Mouse (Mus musculus) spleen, adult 2 months (tissue): ENCODE data around the gene Rab25. TPM values are rescaled to one million over a fixed set of nuclear protein-coding genes. Genes with fewer than 3 reads are reported as not detected.
A peak's percentile ranks its signal among the peaks of the same experiment; 100 is the strongest.
"Not testable (repeated sequence)": the region's sequence is repeated elsewhere in the genome, so short reads cannot be mapped to it uniquely, and the experiment has no call there.

Experiments used
- DNase-seq, 2 experiments: peaks; one replicate each; pipeline versions ENCODE4 v3.0.0 to v3.0.0-alpha.2; 2012 to 2021; ENCODE audit warnings: low spot score in 2 of 2, low read depth in 1 of 2
- H3K27ac ChIP-seq: fragments of 200-500 bp; 2 replicates; pipeline ENCODE4 v1.5.1; 2012; ENCODE audit warnings: low read length, inconsistent platforms; ENCODE audit not compliant: insufficient read depth
- H3K27me3 ChIP-seq: fragments of 200-500 bp; 2 replicates; pipeline ENCODE4 v1.6.1; 2012; ENCODE audit warnings: mild to moderate bottlenecking, moderate library complexity, low read length, inconsistent platforms; ENCODE audit not compliant: control insufficient read depth, insufficient read depth
- H3K36me3 ChIP-seq: fragments of 200-500 bp; 2 replicates; pipeline ENCODE4 v1.6.1; 2012; ENCODE audit warnings: mild to moderate bottlenecking, low read length, inconsistent platforms; ENCODE audit not compliant: control insufficient read depth, insufficient read depth
- H3K4me1 ChIP-seq: fragments of 200-500 bp; 2 replicates; pipeline ENCODE4 v1.6.1; 2011; ENCODE audit warnings: inconsistent platforms; ENCODE audit not compliant: control insufficient read depth, insufficient read depth, insufficient read length
- H3K4me3 ChIP-seq: fragments of 200-500 bp; 2 replicates; pipeline ENCODE4 v1.5.1; 2011; ENCODE audit warnings: mild to moderate bottlenecking, inconsistent platforms; ENCODE audit not compliant: insufficient read depth, insufficient read length; ENCODE audit errors: extremely low read depth
- CTCF ChIP-seq: fragments of 200-500 bp; IDR thresholded peaks from 2 replicates; pipeline ENCODE4 v1.5.1; 2011; ENCODE audit warnings: mild to moderate bottlenecking, inconsistent platforms; ENCODE audit not compliant: insufficient read depth, insufficient read length, insufficient replicate concordance; ENCODE audit errors: extremely low read depth
- POLR2A ChIP-seq: fragments of 200-500 bp; IDR thresholded peaks from 2 replicates; pipeline ENCODE4 v1.6.1; 2011; ENCODE audit warnings: low read depth, low read length, inconsistent platforms
- WGBS: fragments of 180-500 bp; shearing (Covaris S2); methylation state at CpG from one replicate; pipeline ENCODE4 v1.1.7; 2018; 5-methylcytosine and 5-hydroxymethylcytosine counted together
- polyA plus RNA-seq: library from polyadenylated mRNA; depleted of rRNA; stranded (reverse); fragments of >200 nt; gene quantifications from 2 replicates; pipeline ENCODE4 v1.2.3, GENCODE M21; 2012

The Rab25 gene
- polyA plus RNA-seq, 1 experiment, result 1.3 TPM

GRCm38 (mm10) chr3:88590246-88590645 is 42.1 kb upstream of the Rab25 start:
- Histone ChIP-seq H3K36me3 (peaks cover 19% of the 10 kb centered on the region), H3K4me1 (peaks cover 18% of the 10 kb centered on the region; the same call in 1 of the 2 replicates), H3K27me3 (no peaks in the 10 kb centered on the region), H3K27ac (no peak overlapping the region), H3K4me3 (no peak overlapping the region)
- no peak for DNase-seq
- 66% methylated on average over 5 of the region's 5 CpGs for WGBS
- TF ChIP-seq CTCF (no peak), POLR2A (no peak)

GRCm38 (mm10) chr3:88586640-88587039 is 38.5 kb upstream of the Rab25 start:
- H3K4me3 ChIP-seq, result no peak overlapping the region
- peaks cover 25% of the 10 kb centered on the region for H3K36me3 ChIP-seq
- H3K27me3 ChIP-seq, result no peaks in the 10 kb centered on the region
- TF ChIP-seq CTCF, result no peak
- no peak for TF ChIP-seq POLR2A
- peaks cover 1% of the 10 kb centered on the region; the same call in 1 of the 2 replicates for H3K4me1 ChIP-seq
- DNase-seq, result no peak
- 96% methylated on average over 5 of the region's 5 CpGs for WGBS
- no peak overlapping the region for H3K27ac ChIP-seq

DNA sequence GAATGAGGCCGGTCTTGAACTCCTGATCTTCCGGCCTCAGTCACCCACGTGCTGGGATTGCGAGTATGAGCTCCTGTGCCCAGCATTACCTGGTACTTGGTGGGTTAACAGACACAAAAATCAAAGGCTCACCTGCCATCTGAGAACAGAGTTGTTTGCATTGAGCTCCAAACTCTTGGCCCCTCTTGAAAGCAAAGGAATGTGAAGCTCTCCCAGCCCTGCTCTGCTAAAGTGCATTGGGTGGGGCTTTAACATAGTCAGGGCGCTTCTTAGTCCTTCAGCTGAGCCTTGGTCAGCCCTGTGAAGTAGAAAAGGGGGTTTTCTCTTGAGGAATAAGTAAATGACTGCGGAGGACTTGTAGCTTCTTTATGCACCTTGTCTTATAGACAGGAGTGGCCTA is 37.7 kb upstream of the Rab25 start:
- 95% methylated on average over 6 of the region's 6 CpGs for WGBS
- no peak for DNase-seq
- Histone ChIP-seq H3K27ac (no peak overlapping the region), H3K27me3 (no peaks in the 10 kb centered on the region), H3K4me3 (no peak overlapping the region), H3K4me1 (no peaks in the 10 kb centered on the region), H3K36me3 (peaks cover 25% of the 10 kb centered on the region)
- TF ChIP-seq CTCF, result no peak

DNA sequence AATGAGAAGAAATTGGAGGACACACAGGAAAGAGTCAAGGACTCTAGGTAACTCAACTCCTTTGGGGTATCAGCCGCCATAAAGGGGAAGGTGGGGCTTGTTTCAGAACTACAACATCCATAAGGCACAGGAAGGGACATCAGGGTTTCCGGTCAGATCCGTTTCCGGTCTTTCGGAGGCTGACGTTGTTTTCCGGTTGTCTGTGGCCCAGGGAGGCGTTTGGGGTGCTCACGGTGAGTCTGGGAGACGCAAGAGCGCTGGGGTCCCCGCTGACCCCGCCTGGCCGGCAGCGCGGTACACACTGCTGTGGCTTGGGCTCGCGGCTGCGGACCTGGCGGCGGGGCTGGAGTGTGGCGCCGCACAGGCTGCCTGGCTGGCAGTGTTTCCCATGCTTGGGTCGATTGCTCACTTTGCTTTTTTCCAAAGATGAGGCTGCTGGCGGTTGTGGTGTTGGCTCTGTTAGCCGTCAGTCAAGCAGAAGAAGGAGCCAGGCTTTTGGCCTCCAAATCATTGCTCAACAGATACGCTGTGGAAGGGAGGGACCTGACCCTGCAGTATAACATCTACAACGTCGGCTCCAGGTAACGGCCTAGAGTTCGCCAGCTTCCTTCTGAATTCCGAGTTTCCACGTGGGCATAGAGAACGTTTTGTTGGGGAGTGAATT is 31.5 kb upstream of the Rab25 start:
- peak overlapping the region; percentile 94 for H3K4me3 ChIP-seq
- H3K36me3 ChIP-seq, result peaks cover 6% of the 10 kb centered on the region; the same call in 1 of the 2 replicates
- H3K4me1 ChIP-seq, result peaks cover 3% of the 10 kb centered on the region; the same call in 1 of the 2 replicates
- H3K27me3 ChIP-seq, result no peaks in the 10 kb centered on the region
- TF ChIP-seq POLR2A (peak; percentile 63; the same call in 1 of the 2 replicates), CTCF (no peak)
- H3K27ac ChIP-seq, result peak overlapping the region; percentile 54; the same call in 1 of the 2 replicates
- DNase-seq, result peak; percentile 59 to 70
- WGBS, result under 1% methylated on average over 34 of the region's 34 CpGs

DNA sequence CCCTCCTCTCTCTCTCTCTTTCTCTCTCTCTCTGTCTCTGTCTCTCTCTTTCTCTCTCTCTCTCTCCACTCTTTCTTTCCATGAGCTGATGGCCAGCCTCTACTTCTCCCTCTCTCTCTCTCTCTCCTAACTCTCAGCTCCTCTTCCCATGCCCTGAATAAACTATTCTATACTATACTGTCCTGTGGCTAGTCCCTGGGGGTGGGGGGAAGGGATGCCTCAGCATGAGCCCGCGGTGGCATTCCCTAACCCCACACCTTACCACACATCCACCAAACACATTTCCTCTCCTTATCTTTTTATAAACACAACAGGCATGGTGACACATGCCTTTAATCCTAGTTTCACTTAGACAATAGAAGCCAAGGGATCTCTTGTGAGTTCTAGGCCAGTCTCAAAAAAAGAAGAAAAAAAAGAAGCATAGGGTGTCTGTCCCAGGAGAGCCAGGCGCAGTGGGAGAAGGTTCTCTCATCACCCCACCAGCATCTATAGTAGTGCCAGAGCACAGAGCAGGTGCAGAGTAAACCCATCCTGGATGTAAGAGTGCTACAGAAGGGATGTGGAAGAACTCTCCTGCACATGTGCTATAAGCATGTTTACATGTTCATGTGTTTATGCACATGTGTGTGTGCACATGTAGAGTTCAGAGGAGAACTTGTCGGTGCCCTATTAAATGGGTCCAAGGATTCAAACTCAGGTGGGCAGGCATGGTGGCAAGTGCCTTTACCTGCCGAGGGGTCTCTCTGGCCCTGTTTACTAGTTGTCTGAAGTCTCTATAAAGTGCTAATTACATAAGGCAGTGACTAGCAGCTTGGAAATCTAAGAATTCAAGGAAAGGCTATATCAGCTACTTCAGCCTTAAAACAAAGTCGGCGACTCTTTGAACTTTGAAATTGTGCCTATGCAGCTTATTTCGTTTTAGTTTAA is 30.7 kb upstream of the Rab25 start:
- Histone ChIP-seq H3K27ac (no peak overlapping the region), H3K4me1 (peaks cover 3% of the 10 kb centered on the region; the same call in 1 of the 2 replicates), H3K36me3 (peaks cover 6% of the 10 kb centered on the region; the same call in 1 of the 2 replicates), H3K4me3 (0 out of 2 replicates have a peak overlapping the region, but pooled peaks have one; percentile 94), H3K27me3 (no peaks in the 10 kb centered on the region)
- 51% methylated on average over 8 of the region's 8 CpGs for WGBS
- no peak for TF ChIP-seq POLR2A
- TF ChIP-seq CTCF, result no peak
- DNase-seq, result no peak

- DNase-seq, H3K36me3 ChIP-seq, H3K4me1 ChIP-seq, H3K4me3 ChIP-seq, H3K27ac ChIP-seq, H3K27me3 ChIP-seq: not testable (repeated sequence)
- 86% methylated on average over 5 of the region's 5 CpGs for WGBS
Measured at GRCm38 (mm10) chr3:88577846-88578245, 29.7 kb upstream of the Rab25 start.
